8 mouse cellular contexts compared by ENCODE assay signal in genomic region chr9:110304969-110305651, GRCm38 (mm10). TPM values are rescaled to one million over a fixed set of nuclear protein-coding genes. Genes with fewer than 3 reads are reported as not detected.
DNase-seq lines count a peak whose midpoint lies in the region; ATAC-seq lines count a peak whose summit lies in the region.

Gene Elp6, plus strand, starts transcription at chr9:110305173.

- peaks cover 8% of the 10 kb centered on the region for H3K4me1 ChIP-seq in hindbrain, embryonic 12.5 days

- H3K36me3 ChIP-seq in hindbrain, embryonic 12.5 days: peaks cover 5% of the 10 kb centered on the region

- no peaks in the 10 kb centered on the region for H3K27me3 ChIP-seq in hindbrain, embryonic 12.5 days

- DNase-seq in Muller cell, postnatal 12 days (ENCODE audit: inconsistent ontology term): peak; percentile 93
- DNase-seq in cerebellum, adult 9-11 months: peak; percentile 95
- DNase-seq in frontal cortex, postnatal 10 days (ENCODE audit: low spot score in 2 of 2): peak; percentile 85 to 91
- DNase-seq in layer of hippocampus, postnatal 14 days (ENCODE audit: low spot score in 2 of 2): peak; percentile 94 to 97
- peak; percentile 87 for DNase-seq in lung, postnatal 14 days
- DNase-seq in retina, adult 2 months (ENCODE audit: low read depth, low spot score): peak; percentile 84
- DNase-seq in thymus, postnatal 36 days: peak; percentile 88

- under 1% methylated on average over 46 of the region's 46 CpGs for WGBS in hindbrain, embryonic 12.5 days

- H3K9me3 ChIP-seq in hindbrain, embryonic 12.5 days (replicated peaks): 0 out of 2 replicates have a peak, but pooled peaks cover 4% of the 10 kb centered on the region

- peak within 1 kb of the TSS; percentile 95 for H3K27ac ChIP-seq in hindbrain, embryonic 12.5 days

- ATAC-seq in hindbrain, embryonic 12.5 days (ENCODE audit: low FRiP score): peak; percentile 100

- peak within 1 kb of the TSS; percentile 82 for H3K9ac ChIP-seq in hindbrain, embryonic 12.5 days

- peak within 1 kb of the TSS; percentile 54 for H3K4me3 ChIP-seq in hindbrain, embryonic 12.5 days

- peak within 1 kb of the TSS; percentile 64 for H3K4me2 ChIP-seq in hindbrain, embryonic 12.5 days (replicated peaks)

RNA-seq across cellular contexts. Expression of gene Elp6, which starts in this region (rescaled TPM):
- 31.5 and 32.2 TPM in 2 replicates for polyA plus RNA-seq in hindbrain, embryonic 12.5 days (2016; fragmentation: Nextera tagmentation; extraction: Ambion mirVana)
- total RNA-seq in layer of hippocampus, postnatal 14 days (2021): 10 to 100 TPM; 11.0 to 12.3 TPM

Comparison
In these comparisons a context has a peak if more than half of its experiments do, and no peak if none do; other contexts are left out.
1. Peak in every context shown above with its lines: DNase-seq, ATAC-seq, H3K4me3 ChIP-seq and H3K27ac ChIP-seq.